Mouse (Mus musculus) C2C12 (cell line): ENCODE measurements at regions not wholly inside any gene's neighbourhood (a gene's known extent, or its start where the extent isn't known, plus 50 kb on each side); places are given as distances from the start of the nearest gene placed in this dataset.

ENCODE experiments used
- H3K27me3 ChIP-seq: one replicate; pipeline ENCODE4 v1.6.1; 2011; ENCODE audit not compliant: control insufficient read depth, insufficient read depth, insufficient read length
- H3K36me3 ChIP-seq: one replicate; pipeline ENCODE4 v1.6.1; 2011; ENCODE audit not compliant: control insufficient read depth, insufficient read depth
- H3K4me3 ChIP-seq: one replicate; pipeline ENCODE4 v1.5.1; 2011; ENCODE audit warnings: mild to moderate bottlenecking, control low read depth; ENCODE audit not compliant: poor library complexity, insufficient read depth, severe bottlenecking
- H3K79me2 ChIP-seq: one replicate; pipeline ENCODE4 v1.6.1; 2011; ENCODE audit not compliant: control insufficient read depth, insufficient read depth
- H3K79me3 ChIP-seq: one replicate; pipeline ENCODE4 v1.6.1; 2011; ENCODE audit warnings: low read depth, control low read depth
- H3ac ChIP-seq: one replicate; pipeline ENCODE3; 2011; ENCODE audit warnings: low read depth; ENCODE audit not compliant: control insufficient read depth, insufficient read length
- CEBPB ChIP-seq: IDR thresholded peaks from one replicate; pipeline ENCODE4 v1.6.1; 2011; ENCODE audit warnings: low read depth, mild to moderate bottlenecking, control low read depth, moderate library complexity
- CTCF ChIP-seq: IDR thresholded peaks from one replicate; pipeline ENCODE4 v1.5.1; 2011; ENCODE audit not compliant: control insufficient read depth, insufficient read depth, insufficient read length
- FOSL1 ChIP-seq: IDR thresholded peaks from one replicate; pipeline ENCODE4 v1.8.0; 2011; ENCODE audit warnings: mild to moderate bottlenecking, low read length; ENCODE audit not compliant: poor library complexity, insufficient read depth, severe bottlenecking
- MAX ChIP-seq: IDR thresholded peaks from one replicate; pipeline ENCODE4 v1.6.1; 2011; ENCODE audit warnings: mild to moderate bottlenecking, control low read depth
- MYOD1 ChIP-seq: IDR thresholded peaks from one replicate; pipeline ENCODE4 v1.6.1; 2011; ENCODE audit warnings: low read depth; ENCODE audit not compliant: control insufficient read depth, insufficient read length
- MYOG ChIP-seq: IDR thresholded peaks from one replicate; pipeline ENCODE4 v1.6.1; 2011; ENCODE audit not compliant: control insufficient read depth, insufficient read length; ENCODE audit errors: extremely low read depth
- USF1 ChIP-seq: IDR thresholded peaks from one replicate; pipeline ENCODE4 v1.6.1; 2011; ENCODE audit warnings: low read depth, mild to moderate bottlenecking, control low read depth, moderate library complexity

DNA sequence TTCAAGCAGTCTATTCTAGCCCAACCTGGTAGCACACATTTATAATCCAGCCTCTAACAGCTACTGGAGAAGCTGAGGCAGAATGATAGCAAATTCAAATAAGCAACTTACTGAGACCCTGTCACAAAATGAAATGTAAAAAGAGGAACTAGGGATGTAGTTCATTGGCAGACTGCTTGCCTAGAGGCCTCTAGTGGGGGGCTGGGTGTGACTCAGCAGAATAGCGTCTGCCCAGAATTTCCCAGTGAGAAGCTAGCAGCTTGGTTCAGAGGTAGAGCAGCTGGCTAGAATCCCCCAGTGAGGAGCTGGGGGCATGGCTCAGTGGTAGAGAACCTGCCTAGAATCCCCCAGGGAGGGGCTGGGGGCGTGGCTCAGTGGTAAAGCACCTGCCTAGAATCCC, 777.5 kb upstream of the Auts2 start:
- Histone ChIP-seq H3K4me3 (no peak overlapping the region), H3K79me2 (no peaks in the 10 kb centered on the region), H3ac (no peak overlapping the region), H3K79me3 (no peaks in the 10 kb centered on the region), H3K27me3 (no peaks in the 10 kb centered on the region), H3K36me3 (no peaks in the 10 kb centered on the region)
- no peak for TF ChIP-seq FOSL1

GRCm38 (mm10) chr5:133320206-133320605, 777.1 kb upstream of the Auts2 start:
- Histone ChIP-seq H3K79me3 (no peaks in the 10 kb centered on the region), H3K79me2 (no peaks in the 10 kb centered on the region), H3K4me3 (no peak overlapping the region), H3ac (no peak overlapping the region), H3K27me3 (no peaks in the 10 kb centered on the region), H3K36me3 (no peaks in the 10 kb centered on the region)
- TF ChIP-seq MAX (no peak), MYOG (no peak), USF1 (no peak), FOSL1 (no peak), CTCF (no peak), CEBPB (no peak), MYOD1 (no peak)

DNA sequence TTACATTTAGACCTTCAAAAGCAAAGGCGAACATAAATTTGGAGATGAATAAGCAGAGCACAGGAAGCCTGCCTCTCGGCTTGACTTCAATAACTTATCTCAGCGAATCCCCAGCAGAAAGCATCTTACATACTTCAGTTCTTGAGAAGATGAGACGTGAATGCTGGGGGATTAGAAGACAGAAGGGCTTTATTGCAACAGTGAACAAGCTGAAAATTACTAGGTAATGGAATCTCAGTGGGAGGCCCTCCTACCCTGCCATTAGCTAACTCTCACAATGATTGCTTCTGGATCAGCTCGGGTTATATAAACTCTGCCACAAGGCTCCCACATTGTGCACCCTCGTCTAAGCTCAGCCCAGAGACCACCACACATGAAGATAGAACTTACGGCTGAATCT, 770.9 kb upstream of the Auts2 start:
- TF ChIP-seq CEBPB = no peak
- no peak for TF ChIP-seq MAX
- no peak for TF ChIP-seq CTCF
- TF ChIP-seq MYOD1 = no peak
- no peak for TF ChIP-seq FOSL1
- TF ChIP-seq USF1 = no peak
- TF ChIP-seq MYOG = no peak
- Histone ChIP-seq H3K36me3 (no peaks in the 10 kb centered on the region), H3K4me3 (no peak overlapping the region), H3K79me3 (no peaks in the 10 kb centered on the region), H3K79me2 (no peaks in the 10 kb centered on the region), H3K27me3 (no peaks in the 10 kb centered on the region), H3ac (no peak overlapping the region)

DNA sequence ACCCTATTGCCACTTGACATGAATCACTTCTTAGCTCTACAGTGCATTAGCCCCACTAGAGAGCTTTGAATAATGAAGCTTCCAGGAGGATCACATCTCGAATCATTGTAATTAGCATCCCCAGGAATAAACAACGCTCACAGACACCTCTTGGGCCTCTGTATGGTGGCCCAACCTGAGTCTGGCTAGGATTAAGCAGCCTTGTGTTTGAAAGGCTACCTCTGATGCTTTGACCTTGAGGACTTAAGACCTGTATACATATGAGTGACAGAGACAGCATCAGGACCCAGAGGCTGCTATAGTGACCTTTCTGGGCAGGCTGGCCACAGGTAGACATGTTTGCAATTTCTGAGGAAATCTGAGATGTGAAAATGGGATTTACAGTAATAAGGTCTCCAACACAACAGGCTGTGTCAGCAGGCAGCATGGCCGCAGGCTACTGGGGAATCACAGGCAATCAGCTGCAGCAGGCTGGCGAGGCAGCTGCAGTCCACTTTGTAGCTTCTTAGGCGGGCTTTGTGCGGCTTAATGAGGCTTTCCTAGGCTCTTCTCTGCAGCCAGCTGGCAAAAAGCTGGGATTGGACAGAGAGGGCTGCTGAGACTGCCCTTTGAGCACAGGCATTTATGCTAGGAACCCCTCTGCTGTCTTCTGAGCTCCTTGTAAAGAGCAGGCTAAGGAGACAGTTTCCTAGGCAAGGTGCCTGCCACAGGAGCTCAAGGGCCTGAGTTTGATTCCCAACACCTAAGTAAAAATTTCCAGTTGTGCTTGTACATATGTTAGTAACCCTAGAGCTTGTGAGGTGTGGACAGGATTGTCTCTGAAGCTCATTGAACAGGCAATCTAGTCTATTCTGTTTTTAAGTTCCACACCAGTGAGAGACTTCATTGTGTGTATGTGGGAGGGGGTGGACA, 768.1 kb upstream of the Auts2 start:
- TF ChIP-seq MYOG (no peak), USF1 (no peak), CEBPB (no peak), CTCF (no peak), MAX (no peak), FOSL1 (no peak), MYOD1 (no peak)
- Histone ChIP-seq H3K4me3 (no peak overlapping the region), H3K36me3 (no peaks in the 10 kb centered on the region), H3K79me3 (no peaks in the 10 kb centered on the region), H3K79me2 (no peaks in the 10 kb centered on the region), H3ac (no peak overlapping the region), H3K27me3 (no peaks in the 10 kb centered on the region)

DNA sequence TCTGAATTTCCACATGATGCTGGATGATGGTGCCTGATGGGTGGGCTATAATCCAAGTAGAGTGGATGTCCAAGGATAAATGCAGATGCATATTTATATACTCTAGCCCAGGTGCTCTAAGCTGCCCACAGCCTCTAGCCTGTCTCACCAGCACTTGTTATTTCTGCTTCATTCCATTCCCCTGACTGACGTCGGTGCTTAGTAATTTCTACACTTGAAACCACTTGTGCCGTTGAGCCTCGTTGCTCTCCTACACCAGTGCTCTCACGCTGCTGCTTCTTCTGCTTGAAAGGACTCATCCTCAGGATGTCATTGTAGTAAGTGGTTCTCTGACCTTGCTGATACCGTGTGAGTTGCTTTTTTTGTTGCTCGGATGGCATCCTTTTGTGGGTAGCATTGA, 724.7 kb upstream of the Auts2 start:
- Histone ChIP-seq H3K36me3 (no peaks in the 10 kb centered on the region), H3K79me3 (no peaks in the 10 kb centered on the region), H3K79me2 (no peaks in the 10 kb centered on the region), H3ac (no peak overlapping the region), H3K27me3 (no peaks in the 10 kb centered on the region), H3K4me3 (no peak overlapping the region)
- TF ChIP-seq FOSL1 (no peak), MAX (no peak), CTCF (no peak), CEBPB (no peak), MYOG (no peak), MYOD1 (no peak), USF1 (no peak)

GRCm38 (mm10) chr5:133267356-133267755, 724.2 kb upstream of the Auts2 start:
- TF ChIP-seq CTCF = no peak
- TF ChIP-seq CEBPB = no peak
- no peak for TF ChIP-seq MAX
- no peak for TF ChIP-seq MYOD1
- no peak for TF ChIP-seq MYOG
- TF ChIP-seq FOSL1 = no peak
- TF ChIP-seq USF1 = no peak
- Histone ChIP-seq H3K36me3 (no peaks in the 10 kb centered on the region), H3ac (no peak overlapping the region), H3K79me2 (no peaks in the 10 kb centered on the region), H3K79me3 (no peaks in the 10 kb centered on the region), H3K27me3 (no peaks in the 10 kb centered on the region), H3K4me3 (no peak overlapping the region)
